Mouse (Mus musculus): ENCODE measurements around the gene Grik5.

- TF ChIP-seq TAL1 (IDR thresholded peaks at IDR 0.05; ENCODE audit: low read length) = no peak
- no peak for TF ChIP-seq GATA1 (IDR thresholded peaks at IDR 0.05; ENCODE audit: low read length)
Measured at GRCm38 (mm10) chr7:25106790-25107502, 34.8 kb upstream of the Grik5 start.

All from erythroblast, embryonic 14.5 days (primary cell).